Mouse (Mus musculus): ENCODE data around the gene Pex7.

DNA sequence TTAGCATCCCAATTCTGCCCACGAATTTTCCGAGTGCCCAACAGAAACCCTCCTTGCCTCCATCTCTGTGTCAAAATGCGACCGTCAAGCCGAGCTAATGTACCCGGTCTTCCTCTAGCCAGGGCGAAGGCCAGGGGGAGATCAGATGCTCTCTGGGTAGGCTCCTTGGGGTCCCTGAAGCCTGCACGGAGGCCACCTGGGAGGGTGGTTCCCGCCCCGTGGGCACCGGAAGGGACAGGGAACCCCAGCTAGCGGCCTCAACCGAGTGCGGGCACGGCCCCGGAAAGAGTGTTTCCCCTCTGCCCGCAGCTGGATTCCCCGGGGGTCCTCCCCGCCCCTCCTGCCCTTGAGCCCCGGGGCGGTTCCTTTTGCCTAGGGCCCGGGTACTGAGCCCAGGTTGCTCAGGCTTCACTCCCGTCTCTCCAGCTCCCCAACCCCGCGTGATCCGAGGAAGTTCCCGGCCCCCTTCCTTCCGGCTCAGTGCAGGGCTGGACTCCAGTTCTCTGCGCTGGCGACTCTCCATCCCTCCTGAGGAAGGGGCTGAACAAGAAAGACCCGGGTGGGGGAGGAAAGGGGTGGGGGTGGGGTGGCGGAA, 57.6 kb downstream of the Pex7 start:
- TF ChIP-seq CTCF (IDR thresholded peaks at IDR 0.05; ENCODE audit: extremely low read depth, insufficient read depth, low read length): no peak
- no peak for TF ChIP-seq POLR2A (IDR thresholded peaks at IDR 0.05; ENCODE audit: extremely low read depth, insufficient read depth, low read length)

Measured in cortical plate, adult 2 months (tissue).